Mouse (Mus musculus) 3134 (cell line): ENCODE data around the gene Hhipl1.

Experiments
- DNase-seq: peaks from one replicate; pipeline ENCODE4 v3.0.0-alpha.2; 2011; ENCODE audit warnings: low spot score; ENCODE audit not compliant: insufficient read length; ENCODE audit errors: extremely low read depth

Hhipl1 gene

DNA sequence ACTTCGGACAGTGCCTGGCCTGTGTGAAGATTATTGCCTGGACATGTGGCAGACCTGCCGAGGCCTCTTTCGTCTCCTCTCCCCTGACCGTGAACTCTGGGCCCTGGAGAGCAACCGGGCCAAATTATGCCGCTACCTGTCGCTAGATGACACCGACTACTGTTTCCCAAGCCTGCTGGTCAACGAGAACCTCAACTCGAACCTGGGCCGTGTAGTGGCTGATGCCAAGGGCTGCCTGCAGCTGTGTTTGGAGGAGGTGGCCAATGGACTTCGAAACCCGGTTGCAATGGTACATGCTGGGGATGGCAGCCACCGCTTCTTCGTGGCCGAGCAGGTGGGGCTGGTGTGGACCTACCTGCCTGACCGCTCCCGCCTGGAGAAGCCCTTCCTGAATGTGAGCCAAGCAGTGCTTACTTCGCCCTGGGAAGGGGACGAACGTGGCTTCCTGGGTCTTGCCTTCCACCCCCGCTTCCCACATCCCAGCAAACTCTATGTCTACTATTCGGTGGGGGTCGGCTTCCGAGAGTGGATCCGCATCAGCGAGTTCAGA is 5.7 kb downstream of the Hhipl1 start:
- no peak for DNase-seq

DNA sequence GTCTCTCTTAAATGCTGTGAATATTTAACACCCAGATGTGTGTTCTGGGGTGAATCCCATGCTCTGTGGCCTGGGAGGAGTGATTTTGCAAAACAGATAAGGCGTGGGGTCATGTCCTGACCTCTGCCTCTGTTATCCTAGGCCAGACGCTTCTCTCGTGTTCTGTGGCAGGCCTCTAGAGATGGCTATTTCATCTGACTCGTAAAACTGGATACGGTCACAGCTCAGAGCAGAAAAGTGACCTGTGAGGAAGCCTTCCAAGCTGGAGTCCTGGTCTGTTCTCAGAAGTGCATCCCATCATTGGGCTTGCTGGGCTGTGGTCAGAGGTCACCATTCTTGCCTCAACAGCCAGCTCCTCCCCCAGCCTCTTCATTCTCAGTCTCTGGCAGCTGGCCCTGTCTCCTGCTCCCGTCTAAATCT is 6.4 kb downstream of the Hhipl1 start:
- DNase-seq, result no peak

- no peak for DNase-seq
These were observed 7.2 kb downstream of the Hhipl1 start for GRCm38 (mm10) chr12:108313244-108313772.

DNA sequence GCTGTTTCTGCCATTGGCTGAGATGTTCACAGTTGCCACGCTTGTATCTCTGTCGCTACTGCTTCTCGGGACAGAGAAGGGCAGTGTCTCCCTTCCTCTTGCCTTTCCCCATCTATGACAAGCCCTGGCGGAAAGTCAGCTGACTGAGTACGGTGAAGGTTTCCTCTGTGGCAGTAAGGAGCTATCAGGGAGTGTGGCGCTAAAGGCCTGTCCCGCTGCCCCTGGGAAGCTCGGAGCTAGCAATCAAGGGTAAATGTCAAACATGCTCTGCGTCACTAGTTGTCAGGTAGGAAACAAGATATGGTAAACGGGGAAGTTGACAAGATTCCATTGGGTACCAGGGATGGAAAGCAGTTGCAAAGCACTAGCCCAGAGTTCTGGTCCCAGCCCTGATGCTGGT is 9.7 kb downstream of the Hhipl1 start:
- no peak for DNase-seq

DNA sequence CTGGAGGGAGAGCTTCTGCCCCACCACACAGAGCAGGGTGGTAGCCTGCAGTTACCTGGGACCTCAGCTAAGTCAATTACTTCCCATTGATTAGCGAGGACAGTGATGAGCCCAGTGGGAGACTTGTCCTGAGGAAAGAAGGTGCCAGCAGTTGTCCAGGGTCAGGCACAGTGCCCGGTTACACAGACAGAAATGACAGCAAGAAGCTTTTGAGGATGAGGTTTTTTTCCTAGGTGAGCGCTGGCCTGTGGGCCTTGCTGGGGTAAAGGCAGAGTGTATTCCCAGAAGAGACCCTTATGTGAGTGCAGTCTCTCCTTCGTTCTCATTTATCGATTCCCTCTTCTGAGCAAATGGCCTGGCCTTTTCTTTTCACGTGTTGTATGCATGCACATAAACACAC is 10.6 kb downstream of the Hhipl1 start:
- no peak for DNase-seq

DNA sequence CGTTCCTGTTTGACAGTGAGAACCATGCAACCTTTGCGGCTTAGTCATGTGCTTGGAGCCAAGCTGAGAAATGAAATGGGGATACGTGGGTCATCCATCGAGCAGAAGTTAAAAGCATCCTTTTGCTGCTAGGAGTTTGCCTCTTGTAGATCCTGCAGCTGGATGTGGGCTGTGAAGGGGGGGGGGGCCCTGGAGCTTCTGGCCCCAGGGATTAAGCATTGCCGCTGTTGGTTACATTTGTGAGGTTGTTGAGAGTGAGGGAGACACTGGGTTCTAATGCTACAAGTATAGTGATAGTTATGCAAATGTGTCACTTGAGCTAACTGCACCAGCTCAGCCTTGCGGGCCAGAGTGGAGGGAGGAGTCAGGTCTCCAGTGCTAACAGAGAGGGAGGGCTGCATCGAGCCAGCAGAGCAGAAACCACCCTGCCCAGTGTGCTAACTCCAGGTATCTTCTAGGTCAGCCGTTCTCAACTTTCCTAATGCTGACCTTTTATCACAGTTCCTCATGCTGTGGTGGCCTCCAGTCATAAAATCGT is 11.2 kb downstream of the Hhipl1 start:
- DNase-seq, result no peak

- no peak for DNase-seq
These were observed 11.9 kb downstream of the Hhipl1 start for GRCm38 (mm10) chr12:108317826-108318430.

GRCm38 (mm10) chr12:108318499-108318898 is 12.4 kb downstream of the Hhipl1 start:
- DNase-seq, result no peak

GRCm38 (mm10) chr12:108320096-108320495 is 14.0 kb downstream of the Hhipl1 start:
- DNase-seq, result no peak

GRCm38 (mm10) chr12:108326401-108326800 is 20.3 kb downstream of the Hhipl1 start:
- no peak for DNase-seq

- DNase-seq, result no peak
These were observed 21.9 kb downstream of the Hhipl1 start for GRCm38 (mm10) chr12:108327889-108328491.

GRCm38 (mm10) chr12:108333056-108333455 is 27.0 kb downstream of the Hhipl1 start:
- DNase-seq, result peak; percentile 85

DNA sequence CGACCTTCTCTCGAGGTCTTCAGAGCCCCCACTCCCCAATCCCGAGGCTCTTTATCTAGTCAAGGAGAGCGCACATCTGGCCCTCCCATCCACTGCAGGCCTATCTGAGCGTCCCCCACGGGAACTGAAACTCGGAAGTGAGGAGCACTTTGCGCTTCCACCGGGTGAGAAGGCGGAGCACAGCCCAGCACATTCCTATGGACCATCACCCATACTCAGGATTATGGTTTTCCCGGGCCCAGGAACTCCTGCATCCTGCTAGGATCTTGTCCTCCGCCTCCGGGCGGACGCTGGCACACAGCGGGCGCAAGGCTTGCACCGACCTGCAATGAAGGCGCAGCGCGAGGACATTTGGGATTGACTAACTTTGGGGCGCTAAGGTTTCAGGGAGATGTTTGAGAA is 27.4 kb downstream of the Hhipl1 start:
- no peak for DNase-seq

- DNase-seq, result peak; percentile 98
These were observed 27.9 kb downstream of the Hhipl1 start, which contains the start of gene Cyp46a1 for GRCm38 (mm10) chr12:108333895-108334445. Gene Cyp46a1 (plus strand): TSS chr12:108334381.

DNA sequence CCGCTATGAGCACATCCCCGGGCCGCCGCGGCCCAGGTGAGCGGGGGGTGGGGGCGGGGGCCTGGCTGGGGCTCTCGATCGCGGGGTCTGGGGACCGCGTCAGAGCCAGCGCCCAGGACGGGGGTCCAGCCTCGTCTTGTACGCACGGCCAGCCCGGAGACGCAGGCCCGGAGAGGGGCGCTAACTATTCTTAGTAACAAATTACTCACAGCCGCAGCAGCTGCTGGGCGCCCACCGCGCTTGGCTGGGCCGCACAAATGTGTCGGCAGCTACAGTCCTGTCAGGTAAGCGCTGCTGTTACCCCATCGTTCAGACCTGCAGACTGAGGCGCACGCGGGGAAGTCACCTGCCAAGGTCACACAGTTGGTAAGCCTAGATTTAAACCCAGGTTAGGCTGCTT is 28.5 kb downstream of the Hhipl1 start:
- no peak for DNase-seq

DNA sequence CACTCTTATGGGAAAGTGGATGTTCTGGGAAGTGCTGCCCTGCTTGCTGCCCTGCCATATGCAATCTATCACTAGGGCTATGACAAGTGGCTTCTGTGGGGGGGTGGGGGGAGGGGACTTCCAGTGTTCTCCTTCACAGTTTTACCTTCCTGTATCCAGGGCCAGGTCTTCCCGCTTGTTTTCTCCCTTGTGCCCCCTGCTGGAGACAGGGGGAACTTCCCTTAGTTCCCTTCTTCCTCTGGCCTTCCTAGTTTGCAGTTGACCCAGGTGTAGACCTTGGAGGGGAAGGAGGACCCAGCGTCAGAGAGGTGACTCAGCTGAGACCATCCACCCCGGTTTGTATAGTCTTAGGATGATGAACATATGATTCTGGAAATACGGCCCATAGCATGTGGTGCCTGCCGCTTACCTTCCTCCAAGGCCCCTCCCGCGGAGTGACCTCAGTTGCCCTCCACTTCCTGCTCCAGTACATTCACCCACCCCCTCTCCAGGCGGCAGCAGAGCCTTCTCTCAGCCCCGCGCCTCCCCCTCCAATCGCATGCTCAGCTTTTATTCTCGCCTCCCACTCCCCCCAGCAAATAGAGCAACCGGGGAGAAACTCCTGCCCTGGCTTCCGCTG is 32.6 kb downstream of the Hhipl1 start:
- peak; percentile 29 for DNase-seq

DNA sequence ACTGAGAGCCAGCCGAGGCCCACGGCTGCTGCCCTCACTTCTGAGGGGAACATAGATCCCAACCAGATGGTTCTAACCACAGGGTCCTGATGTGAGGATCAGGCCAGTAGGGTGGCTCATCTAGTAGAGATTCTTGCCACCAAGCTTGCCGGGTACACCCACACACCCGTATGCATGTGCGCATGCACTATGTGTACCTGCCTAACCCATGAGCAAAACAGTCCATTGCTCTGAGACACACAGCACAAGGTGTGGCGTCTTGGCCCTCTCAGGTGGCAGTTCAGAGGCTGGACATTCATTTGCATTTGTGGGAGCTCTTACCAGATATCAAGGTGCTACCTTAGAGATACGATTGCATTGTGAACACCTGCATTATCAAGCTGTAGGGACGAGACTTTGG is 42.1 kb downstream of the Hhipl1 start:
- DNase-seq, result no peak

GRCm38 (mm10) chr12:108349026-108349425 is 43.0 kb downstream of the Hhipl1 start:
- no peak for DNase-seq

DNA sequence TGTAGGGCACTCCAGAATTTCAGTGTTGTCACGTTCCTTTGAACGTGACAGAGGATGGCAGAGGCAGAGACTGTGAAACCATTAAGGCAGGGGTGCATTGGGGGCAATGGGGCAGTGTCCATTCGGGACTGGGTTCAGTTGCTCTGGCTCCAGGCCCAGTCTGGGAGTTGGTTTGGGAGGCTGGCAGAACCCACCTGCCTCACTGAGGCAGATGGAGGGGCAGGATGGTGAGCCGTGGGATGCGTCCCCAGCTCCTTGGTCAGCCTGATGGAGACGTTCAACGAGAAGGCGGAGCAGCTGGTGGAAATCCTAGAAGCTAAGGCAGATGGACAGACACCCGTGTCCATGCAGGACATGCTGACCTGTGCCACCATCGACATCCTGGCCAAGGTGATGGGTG is 44.9 kb downstream of the Hhipl1 start:
- DNase-seq, result no peak

DNA sequence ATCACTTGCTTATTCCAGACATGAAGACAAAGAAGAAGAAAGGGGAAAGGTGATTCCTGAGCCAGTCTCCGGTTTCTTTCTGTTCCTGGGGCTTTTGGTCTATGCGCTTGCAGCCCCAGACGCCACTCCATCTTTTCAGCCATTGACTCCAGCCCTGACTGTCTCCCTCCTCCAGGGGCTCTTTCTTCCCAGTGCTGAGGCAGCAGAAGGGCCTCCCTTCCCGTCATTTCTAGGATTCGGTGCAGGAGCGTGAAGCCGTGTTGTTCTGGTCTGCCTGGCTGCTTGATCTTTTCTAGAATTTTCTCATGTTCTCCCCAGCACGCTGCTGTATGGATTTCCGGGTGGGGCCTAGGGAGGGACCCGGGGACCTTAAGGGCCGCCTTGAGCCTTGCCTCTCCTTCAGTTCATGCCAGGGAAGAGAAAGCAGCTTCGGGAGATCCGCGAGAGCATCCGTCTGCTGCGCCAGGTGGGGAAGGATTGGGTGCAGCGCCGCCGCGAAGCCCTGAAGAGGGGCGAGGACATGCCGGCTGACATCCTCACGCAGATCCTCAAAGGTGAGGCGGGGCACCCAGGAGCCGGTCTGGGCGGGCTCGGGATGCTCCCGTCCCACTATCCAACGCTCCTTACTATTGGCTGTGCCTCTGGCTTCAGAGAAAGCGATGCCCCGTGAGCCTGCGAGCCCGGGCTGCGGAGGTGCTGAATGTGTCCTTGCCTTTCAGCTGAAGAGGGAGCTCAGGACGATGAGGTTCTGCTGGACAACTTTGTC is 46.5 kb downstream of the Hhipl1 start:
- no peak for DNase-seq
